Mouse (Mus musculus): ENCODE measurements at regions not wholly inside any gene's neighbourhood (a gene's known extent, or its start where the extent isn't known, plus 50 kb on each side); places are given as distances from the start of the nearest gene placed in this dataset.

DNA sequence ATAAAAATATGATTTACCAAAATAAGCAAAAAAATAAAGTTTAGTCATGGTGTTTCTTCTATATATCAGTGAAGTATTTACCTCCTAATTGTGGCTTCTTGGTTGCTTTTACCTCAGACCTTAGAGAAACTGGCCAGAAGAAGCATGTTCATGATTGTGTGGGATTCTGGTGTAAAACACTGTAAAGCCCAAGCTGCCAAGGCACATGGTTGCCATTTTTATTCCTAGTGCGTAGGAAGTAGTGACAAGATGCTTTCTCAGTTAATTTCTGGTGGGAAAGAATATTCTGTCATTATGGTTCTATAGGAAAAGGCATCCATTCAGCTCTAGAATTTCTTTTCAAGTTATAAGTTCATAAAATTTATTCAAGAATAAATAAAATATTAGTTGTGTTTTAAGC is 805.2 kb downstream of the Olfm4 start:
- DNase-seq, result no peak

DNA sequence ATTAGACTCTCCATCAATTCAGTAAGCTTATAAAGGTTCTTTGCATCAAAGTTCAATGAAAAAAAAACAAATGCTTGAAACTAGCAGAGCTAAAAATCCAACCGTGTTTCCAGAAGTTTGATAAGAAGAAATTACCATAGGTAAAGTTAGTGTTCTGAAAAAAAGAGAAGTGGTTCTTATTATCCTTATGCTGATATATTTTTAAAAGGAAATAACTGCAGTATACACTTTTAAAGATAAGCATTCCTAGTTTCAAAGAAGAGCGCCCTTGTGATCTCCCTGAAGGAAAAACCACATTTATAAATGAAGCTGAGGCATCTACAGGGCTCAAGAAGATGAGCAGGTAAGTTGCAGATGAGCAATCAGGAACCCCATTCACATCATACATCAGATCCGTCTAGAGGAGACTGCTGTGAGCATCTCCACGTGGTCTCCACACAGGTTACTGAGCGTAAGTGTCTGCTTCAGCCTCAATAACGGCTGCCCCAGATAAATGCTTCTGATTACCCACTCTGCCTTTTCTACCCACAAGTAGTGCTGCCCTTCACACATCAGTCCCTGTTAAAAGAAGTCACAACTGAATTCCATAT is 815.6 kb downstream of the Olfm4 start:
- DNase-seq, result no peak

DNA sequence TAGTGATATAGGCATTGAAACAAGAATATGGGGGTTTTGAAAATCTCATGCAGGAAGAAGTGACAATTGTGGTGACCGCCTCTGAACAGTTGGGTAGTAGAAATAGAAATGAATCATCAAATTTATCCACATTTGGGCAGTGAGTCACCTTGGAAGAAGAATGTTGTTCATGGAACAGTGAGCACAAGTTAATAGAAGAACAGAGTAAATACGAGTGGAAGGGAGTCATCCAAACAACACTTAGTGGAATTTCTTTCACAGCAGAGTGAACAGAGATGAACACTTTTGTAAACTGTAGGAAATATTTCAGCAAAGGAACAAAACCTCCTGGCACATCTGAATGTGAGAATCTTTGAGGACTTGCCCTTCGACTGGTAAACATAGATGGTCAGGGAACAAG is 846.6 kb downstream of the Olfm4 start:
- DNase-seq, result no peak

DNA sequence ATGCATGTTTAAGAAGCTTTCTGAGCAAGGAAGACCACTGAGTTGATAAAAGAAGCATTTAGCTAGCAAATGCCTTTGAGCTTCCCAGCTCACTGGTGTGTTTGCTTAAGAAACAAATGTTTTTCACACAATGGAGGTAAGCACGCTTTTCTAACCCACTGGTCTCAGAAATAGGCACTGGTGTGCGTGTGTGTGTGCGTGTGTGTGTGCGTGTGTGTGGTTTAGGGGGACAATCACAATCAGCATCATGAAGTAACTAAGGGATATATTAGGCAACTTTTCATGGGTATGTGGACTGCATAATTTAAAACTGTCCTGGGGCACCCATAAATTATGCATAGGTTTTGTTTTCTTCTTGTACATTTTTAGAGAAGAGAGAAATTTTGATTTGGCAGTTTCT is 860.7 kb downstream of the Olfm4 start:
- no peak for DNase-seq

DNA sequence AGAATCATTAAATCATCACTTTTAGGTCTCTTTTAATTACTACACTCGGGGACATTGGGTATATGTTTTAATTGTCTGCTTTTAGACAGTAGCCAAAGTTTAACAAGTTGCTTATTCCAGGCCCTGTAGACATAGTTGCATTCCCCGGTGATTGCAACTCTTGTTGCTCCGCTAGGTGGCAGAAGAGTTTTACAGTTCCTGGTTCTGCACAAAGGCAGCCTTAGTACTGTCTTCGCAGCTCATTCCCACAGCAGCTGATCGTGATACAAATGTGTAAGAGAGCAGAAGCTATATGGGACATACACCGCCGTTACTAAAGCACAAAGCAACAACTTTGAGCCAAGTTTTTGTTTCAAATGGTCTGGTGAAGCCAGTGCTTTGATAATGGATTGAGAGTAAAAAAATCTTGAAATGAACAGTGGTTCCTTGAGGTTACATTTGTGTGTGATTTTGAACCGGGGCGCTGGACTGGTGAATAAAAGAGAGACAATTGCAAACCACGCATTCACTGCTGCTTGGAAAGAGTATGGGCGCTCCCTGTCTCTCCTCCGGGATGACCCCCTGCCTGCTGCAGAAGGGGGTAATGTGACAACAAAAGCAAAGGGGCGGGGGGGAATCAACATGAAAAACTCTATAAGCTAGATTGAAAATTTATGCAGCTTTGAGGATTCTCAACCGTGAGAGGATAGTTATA is 861.8 kb downstream of the Olfm4 start:
- DNase-seq, result peak; percentile 67

DNA sequence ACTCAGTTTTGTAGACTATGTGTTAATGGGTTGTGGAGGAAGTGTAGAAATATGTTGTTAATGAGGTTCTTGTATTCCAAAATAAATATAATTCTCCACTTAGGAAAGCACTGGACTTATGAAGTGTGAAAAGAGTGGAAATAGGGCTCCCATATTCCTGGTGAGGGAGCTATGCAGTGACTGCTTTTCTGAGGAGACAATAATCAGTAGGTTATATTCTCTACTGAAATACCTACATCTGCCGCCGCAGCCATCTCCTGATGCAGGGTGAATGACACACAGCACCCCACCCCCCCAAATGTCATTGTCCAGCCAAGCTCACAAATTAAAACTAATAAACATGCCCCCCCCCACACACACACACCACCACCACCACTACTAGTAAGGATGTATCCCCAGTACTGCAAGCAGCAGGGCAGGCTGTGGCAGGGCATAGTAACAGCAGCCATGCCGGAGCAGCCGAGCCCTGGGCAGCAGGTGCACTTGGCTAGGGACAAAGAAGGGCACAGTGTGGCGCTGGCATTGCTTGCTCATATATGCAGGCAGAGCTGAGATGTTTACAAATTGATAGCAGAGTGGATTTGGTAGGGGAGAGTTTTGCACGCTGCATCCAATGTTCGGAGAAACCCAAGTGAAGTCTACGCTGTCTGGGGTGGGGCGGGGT is 862.7 kb downstream of the Olfm4 start:
- no peak for DNase-seq
